Mouse (Mus musculus): Measurements from ENCODE around the gene Nat8l.

Gene Nat8l

DNA sequence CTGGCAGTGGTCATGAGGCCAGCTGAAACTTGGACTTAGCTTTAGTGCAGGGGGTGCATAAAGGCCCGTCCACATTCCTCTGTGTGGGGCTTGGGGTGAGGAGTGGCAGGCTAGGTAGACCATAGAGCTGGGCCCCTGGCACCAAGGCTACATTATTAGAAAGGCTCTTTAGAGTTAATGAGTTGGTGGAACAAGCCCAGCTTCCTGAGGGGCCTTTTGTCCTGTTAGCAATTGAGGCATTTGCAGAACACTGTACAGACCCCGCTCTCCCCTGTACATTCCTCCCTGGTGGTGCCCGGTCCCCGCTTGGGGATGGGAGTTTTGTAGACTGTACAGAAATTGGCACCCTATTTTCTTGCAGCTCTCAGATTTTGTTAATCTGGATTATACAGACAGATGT is 6.9 kb downstream of the Nat8l start:
- DNase-seq (ENCODE audit: low spot score in 2 of 2), result no peak

DNA sequence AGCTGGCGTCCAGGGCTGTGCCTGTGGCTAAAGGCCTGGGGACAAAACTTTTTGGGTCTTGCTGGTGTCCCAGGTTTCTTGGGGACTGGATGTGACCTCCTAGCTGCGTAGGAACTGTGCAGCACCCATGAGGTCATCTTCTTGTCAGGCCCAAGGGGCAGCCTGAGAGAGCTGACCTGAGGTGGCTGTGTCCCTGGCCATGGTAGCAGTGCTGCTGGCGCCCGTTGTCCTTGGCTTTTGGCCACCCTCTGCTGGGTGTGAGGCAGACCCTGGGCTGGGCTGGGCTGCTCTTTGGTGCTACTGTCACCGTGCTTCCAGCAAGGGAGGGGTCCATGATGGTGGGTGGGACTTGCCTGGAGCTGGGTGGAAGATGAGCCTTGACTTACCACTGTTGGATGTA is 8.8 kb downstream of the Nat8l start:
- no peak for DNase-seq (ENCODE audit: low spot score in 2 of 2)

- DNase-seq (ENCODE audit: low spot score in 2 of 2), result no peak
Measured at GRCm38 (mm10) chr5:34006832-34007231, 11.0 kb downstream of the Nat8l start.

DNA sequence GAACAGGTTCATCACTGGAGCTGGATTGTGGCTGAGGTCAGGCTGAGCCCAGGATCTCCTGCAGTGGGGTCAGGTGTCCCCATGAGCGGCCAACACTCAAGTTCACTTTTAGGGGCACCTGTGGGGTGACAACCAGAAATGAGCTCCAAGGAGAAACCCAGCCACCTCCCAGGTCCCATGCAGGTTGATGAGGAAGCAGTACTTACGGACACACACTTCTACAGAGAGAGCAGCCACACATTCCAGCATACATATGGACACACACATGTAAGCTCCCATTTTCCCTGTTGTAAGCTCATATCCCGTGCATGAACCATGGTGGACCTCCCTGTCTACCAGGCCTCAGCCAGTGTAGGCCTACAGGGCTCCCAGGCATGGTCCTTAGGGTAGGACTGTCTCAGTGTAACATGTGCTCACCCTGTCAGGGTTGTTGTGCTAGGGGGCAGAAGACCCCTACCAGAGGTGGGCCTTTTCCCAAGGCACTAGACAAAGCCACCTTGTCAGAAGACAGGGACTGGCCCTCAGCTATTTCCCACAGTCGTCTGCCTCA is 11.7 kb downstream of the Nat8l start:
- no peak for DNase-seq (ENCODE audit: low spot score in 2 of 2)

- DNase-seq (ENCODE audit: low spot score in 2 of 2), result no peak
Measured at GRCm38 (mm10) chr5:34014652-34015051, 18.9 kb downstream of the Nat8l start.

GRCm38 (mm10) chr5:34018968-34019367 is 23.2 kb downstream of the Nat8l start:
- no peak for DNase-seq (ENCODE audit: low spot score in 2 of 2)

DNA sequence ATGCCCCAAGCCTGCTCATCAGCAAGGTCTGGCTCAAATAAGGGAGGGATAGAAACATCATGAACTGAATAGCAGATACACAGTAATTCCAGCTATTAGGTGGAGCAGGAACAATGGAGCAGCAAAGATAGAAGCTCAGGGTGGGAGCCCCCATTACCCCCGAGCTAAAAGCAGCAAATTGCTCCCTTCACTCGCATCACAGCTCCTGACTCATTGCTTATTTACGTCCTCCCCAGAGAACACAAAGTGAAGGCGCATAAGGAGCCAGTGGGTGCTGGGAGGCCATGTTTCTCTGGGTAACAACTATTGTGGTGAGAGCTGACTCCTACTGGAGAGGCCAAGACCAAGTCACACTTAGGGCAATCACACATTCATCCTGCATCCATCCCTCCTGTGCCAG is 34.3 kb downstream of the Nat8l start:
- DNase-seq (ENCODE audit: low spot score in 2 of 2), result no peak

DNA sequence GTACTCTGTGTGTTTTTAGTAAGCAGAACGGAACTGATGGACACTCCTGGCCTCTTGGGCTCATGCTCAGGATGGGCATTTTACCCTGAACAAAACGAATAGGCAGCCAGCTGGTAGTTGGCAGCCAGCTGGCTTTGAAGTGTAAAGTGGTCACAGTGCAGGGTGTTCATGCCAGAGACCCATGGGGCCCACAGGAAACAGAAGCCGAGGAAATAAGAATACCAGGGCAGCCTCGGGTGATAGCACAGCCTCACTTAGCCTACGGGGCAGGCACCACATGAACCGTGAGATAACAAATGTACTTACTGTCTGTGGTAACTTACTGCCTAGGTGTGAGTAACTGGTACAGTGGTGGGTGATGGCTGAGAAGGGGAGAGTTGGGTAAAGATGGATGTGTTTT is 35.2 kb downstream of the Nat8l start:
- DNase-seq (ENCODE audit: low spot score in 2 of 2), result no peak

GRCm38 (mm10) chr5:34032520-34032919 is 36.7 kb downstream of the Nat8l start:
- no peak for DNase-seq (ENCODE audit: low spot score in 2 of 2)

All from frontal cortex, postnatal 14 days (tissue).